Mouse (Mus musculus): ENCODE data around the gene Tmeff2.
"Not testable (repeated sequence)": the region's sequence is repeated elsewhere in the genome, so short reads cannot be mapped to it uniquely, and the experiment has no call there.

Gene Tmeff2

GRCm38 (mm10) chr1:50900386-50900785 lies at the start of gene Tmeff2:
Gene Tmeff2 (plus strand): TSS chr1:50900647.
- DNase-seq: not testable (repeated sequence)

GRCm38 (mm10) chr1:50861515-50861914 lies 38.9 kb upstream of the Tmeff2 start:
- no peak for DNase-seq

GRCm38 (mm10) chr1:50897696-50898095 lies 2.8 kb upstream of the Tmeff2 start:
- no peak for DNase-seq

- DNase-seq: no peak
Observed at GRCm38 (mm10) chr1:50924838-50925355, 24.4 kb downstream of the Tmeff2 start.

GRCm38 (mm10) chr1:50925356-50925921 lies 25.0 kb downstream of the Tmeff2 start:
- no peak for DNase-seq

GRCm38 (mm10) chr1:50926374-50927060 lies 26.1 kb downstream of the Tmeff2 start:
- no peak for DNase-seq

- no peak for DNase-seq
Observed at GRCm38 (mm10) chr1:50927077-50927611, 26.7 kb downstream of the Tmeff2 start.

GRCm38 (mm10) chr1:50927679-50928187 lies 27.3 kb downstream of the Tmeff2 start:
- DNase-seq: no peak

GRCm38 (mm10) chr1:50928776-50929175 lies 28.3 kb downstream of the Tmeff2 start:
- no peak for DNase-seq

- no peak for DNase-seq
Observed at GRCm38 (mm10) chr1:50935076-50935475, 34.6 kb downstream of the Tmeff2 start.

- DNase-seq: no peak
Observed at GRCm38 (mm10) chr1:50935484-50935883, 35.0 kb downstream of the Tmeff2 start.

- DNase-seq: no peak
Observed at GRCm38 (mm10) chr1:50940131-50941039, 39.9 kb downstream of the Tmeff2 start.

GRCm38 (mm10) chr1:50948575-50948974 lies 48.1 kb downstream of the Tmeff2 start:
- DNase-seq: no peak

- no peak for DNase-seq
Observed at GRCm38 (mm10) chr1:50958844-50959243, 58.4 kb downstream of the Tmeff2 start.

GRCm38 (mm10) chr1:50961954-50962648 lies 61.7 kb downstream of the Tmeff2 start:
- peak in 1 of 2 experiments; percentile 1 for DNase-seq

- DNase-seq: no peak
Observed at GRCm38 (mm10) chr1:50962649-50963000, 62.2 kb downstream of the Tmeff2 start.

GRCm38 (mm10) chr1:50969685-50970084 lies 69.2 kb downstream of the Tmeff2 start:
- no peak for DNase-seq

- DNase-seq: no peak
Observed at GRCm38 (mm10) chr1:50970853-50971252, 70.4 kb downstream of the Tmeff2 start.

GRCm38 (mm10) chr1:50972509-50973436 lies 72.3 kb downstream of the Tmeff2 start:
- DNase-seq: no peak

GRCm38 (mm10) chr1:50979358-50980081 lies 79.1 kb downstream of the Tmeff2 start:
- DNase-seq: no peak
